Mouse (Mus musculus) gastrocnemius, postnatal 10 days (tissue): Measurements from ENCODE around the gene Mnt. TPM values are rescaled to one million over a fixed set of nuclear protein-coding genes. Genes with fewer than 3 reads are reported as not detected.
A peak's percentile ranks its signal among the peaks of the same experiment; 100 is the strongest.

Source experiments
- DNase-seq: peaks from one replicate; pipeline ENCODE4 v3.0.0; 2021; ENCODE audit warnings: mixed read lengths
- total RNA-seq, 2 experiments: library from RNA; stranded (reverse); gene quantifications; 2 replicates each; pipeline ENCODE4 v1.2.3; 2021

The Mnt gene
- total RNA-seq, 2 experiments from 2014 or later = 7.6 to 9.8 TPM

DNA sequence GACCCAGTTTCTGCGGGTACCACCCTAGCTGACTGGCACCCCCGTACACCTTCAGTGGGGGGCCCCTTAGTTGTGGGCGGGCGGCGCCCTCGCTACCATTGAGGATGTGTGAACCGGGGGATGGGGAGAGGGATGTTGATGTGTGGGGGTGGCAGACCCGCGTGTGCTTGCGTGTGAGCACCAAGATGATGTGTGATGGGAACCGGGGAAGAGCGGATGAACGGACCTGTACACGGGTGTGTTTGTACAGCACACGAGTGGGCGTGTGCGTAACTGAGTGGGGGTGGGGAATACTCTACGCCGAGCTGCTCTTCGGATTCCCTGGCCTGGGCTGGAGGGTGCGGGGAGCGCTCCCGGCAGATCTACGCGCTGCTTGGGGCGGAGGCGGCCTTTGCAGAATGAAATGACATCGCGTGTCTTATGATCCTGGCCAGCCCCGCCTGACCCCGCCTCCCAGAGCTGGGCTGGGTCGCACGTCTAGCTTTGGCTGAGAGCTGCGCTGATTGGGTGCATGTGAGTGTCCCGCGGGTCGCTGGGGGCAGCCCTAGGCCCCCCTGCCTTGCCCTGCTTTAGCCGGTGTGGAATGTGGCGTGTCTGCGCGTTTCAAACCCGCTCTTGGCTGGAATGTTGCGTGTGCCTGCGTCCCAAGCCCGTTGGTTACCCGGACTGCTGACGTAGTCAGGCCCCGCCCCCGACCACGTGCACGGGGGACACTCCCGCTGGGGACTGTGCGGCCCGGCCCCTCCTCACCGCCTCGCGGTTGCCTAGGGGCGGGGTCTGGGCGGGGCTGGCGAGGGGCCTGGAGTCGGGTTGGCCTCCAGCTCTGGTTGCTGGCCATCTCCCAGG lies 1.1 kb downstream of the Mnt start:
- DNase-seq = peak; percentile 100

DNA sequence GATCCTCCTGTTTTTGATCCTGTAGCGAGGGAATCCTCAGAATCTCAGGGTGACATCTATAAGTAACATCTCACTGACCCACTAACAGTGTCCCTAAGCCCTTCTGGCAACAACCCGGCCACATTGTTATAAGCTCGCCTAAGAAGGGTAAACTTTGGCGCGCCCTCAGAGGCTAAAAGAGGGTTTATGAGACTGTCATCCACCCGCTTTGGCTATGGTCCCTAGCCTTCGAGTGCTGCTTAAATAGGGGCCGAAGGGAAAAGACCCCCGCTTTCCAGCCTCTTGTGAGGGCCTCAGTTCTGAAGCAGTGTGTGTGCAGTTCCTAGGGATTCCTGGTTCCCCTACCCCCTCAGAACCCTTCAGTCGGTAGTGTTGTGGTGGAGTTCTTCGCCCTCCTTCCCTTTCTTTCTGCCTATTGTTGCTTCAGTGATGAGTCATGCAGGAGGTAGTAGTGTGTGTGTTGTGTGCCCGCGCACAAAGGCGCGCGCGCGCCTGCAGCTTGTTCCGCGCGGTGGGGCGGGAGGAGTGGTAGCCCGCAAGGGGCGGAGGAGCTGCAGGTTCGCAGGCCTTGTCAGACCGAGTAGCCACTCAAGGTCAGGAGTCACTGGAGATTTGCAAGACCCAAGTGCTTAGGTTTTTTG lies 1.9 kb downstream of the Mnt start:
- peak; percentile 58 for DNase-seq

DNA sequence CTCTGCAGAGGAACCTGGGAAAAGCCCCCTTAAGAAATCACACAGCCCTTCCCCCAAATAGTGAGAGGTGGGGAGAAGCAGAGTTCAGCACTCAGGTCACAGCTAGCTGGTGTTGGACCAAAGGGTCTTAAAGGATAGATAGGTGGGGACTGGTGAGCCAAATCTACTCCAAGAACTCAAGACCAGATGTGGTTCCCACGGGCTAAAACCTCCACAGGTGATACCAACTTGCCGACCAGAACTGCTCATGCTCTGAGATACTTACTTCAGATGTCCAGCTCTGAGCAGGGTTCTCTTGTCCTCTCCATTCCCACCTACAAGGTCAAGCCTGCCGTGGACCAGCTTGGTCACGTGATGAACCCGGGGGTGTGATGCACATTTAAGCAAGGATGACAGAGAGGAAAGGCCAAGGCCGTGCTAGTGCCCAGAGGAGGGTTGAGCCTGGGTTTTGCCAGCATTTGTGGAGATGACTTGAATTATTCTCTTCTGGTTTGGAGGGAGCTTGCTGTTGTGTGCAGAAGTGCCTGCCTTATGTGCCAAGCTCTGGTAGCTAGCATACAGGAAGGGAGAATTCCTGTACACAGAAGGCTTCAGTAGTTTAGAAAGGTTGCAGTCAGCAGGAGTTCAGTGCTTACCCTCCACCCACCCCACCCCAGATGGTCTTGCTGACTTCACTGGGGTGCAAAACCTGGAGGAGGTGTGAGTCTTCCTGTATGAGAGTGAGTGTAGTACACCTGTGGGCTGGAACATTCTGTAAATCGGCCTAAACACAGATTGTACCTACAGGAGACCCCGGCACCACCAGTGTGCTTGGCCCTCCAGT lies 3.0 kb downstream of the Mnt start:
- DNase-seq = no peak

DNA sequence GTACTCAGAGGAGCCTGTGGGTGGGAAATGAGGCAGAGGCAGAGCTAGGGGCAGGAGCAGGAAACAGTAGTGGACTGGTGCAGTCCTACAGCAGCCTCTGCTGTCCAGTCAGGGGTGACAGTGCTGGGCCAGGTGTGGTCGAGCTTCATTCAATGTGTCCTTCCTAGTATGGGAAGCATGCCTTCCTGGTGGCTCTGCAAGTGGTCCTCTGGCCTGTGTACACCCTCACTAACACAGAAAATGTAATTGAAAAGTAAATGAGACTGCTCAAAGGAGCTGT lies 3.6 kb downstream of the Mnt start:
- DNase-seq = no peak

DNA sequence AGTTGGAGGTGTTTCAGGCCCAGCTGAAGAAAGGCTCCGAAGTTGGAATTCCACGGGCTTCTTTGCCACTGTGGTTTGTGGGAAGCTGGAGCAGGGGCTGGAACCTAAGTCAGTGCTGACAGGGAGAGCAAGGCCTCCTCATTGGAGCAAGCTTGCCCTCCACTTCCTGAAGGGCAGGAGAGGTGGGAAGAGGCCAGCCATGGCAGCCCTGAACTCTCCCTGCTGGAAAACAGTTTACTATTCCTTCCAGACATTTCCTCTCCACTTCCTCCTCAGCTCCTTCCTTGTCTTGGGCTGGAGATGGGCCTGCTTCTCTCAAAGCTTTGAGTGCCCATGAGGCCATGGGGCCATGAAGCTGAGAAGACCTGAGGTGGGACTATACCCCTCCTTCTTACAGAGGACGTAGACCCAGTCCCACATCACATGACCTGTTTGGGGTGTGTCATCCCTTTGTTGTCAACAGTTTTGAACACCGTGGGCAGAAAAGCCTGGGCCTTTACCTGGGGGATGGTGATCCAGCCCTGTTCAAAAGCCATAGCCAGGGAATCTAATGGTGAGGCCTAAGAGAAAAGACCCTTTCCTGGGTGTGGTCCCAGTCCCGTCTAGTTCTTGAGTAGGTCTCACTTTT lies 4.0 kb downstream of the Mnt start:
- no peak for DNase-seq

DNA sequence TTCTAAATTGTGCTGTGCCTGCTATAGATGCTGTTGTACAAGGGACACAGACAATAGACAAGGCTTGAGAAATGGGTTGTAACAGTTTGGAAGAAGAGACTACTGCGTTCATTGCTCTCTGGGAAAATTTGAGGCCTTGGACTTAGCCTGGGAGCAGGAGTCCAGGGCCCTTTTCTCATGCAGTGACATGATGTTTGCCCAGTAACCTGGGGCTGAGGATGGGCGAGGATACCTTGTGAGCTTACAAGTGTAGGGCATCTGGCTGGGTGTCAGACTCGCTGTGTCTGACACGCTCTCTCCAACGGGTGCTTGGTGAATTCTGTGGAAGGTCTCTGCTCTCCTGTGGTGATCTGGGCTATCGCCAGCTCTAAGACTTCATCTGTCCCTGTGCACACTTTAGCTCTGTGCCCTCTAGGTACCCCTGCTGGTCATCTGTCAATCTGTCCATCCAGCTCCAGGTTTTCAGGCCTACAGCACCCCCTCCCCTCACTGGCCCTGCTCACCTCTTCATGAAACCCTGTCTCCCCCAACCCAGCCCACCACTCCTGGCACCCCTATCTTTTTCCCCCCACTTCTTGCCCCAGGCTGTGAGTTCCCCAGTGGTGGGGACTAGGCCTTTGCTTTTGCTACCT lies 5.0 kb downstream of the Mnt start:
- no peak for DNase-seq

DNA sequence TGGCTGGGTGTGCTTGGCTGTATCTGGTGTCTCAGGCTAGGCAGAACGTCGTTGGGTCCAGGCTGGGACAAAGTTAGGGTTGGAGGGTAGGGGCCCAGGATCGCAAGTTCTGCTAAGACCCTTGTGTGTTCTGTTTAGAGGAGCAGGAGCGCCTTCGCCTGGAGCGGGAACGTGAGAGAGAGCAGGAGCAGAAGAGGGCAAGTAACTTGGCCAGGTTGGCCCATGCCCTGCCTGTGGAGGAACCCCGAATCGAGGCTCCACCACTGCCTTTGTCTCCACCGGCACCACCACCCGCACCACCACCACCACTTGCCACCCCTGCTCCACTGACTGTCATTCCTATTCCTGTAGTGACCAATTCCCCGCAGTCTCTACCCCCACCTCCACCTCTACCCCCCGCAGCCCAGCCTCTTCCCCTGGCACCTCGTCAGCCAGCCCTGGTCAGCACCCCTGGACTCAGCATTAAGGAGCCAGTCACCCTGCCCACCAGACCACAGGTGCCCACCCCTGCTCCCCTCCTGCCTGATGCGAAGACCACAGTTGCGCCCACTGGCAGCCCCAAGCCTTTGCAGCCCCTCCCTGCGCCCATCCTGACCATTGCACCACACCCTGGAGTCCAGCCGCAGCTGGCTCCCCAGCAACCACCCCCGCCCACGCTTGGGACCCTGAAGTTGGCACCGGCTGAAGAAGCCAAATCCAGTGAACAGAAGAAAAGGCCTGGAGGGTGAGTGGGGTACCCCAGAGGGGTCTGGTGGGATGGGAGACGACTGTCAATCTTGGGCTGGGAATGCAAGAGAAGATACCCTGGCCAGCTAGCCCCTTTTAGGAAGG lies 5.7 kb downstream of the Mnt start:
- no peak for DNase-seq

DNA sequence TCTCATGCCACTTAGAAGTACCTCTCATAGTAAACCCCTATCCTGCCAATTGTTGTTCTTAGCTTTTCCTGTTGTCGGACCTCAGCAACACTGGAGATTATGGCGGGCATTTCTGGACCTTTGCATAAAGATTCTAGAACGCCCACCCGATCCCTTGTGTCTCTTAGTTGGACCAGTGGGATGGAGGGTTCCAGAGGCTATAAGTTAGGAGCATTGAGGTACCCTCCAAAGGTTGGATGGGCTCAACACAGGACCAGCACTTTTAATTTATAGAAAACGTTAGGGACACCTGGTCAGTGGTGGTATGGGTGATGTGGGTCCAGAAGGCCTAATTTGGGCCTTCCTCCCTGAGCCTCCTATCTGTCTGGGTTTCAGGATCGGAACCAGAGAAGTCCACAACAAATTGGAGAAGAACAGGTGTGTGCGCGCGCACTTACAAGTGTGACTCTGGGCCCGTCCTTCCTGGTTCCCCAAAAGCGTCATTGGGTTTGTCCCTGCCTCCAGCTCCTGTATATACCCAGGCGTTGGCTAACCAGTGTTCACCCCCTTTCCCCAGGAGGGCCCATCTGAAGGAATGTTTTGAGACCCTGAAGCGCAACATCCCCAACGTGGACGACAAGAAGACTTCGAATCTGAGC lies 6.5 kb downstream of the Mnt start:
- DNase-seq = no peak

DNA sequence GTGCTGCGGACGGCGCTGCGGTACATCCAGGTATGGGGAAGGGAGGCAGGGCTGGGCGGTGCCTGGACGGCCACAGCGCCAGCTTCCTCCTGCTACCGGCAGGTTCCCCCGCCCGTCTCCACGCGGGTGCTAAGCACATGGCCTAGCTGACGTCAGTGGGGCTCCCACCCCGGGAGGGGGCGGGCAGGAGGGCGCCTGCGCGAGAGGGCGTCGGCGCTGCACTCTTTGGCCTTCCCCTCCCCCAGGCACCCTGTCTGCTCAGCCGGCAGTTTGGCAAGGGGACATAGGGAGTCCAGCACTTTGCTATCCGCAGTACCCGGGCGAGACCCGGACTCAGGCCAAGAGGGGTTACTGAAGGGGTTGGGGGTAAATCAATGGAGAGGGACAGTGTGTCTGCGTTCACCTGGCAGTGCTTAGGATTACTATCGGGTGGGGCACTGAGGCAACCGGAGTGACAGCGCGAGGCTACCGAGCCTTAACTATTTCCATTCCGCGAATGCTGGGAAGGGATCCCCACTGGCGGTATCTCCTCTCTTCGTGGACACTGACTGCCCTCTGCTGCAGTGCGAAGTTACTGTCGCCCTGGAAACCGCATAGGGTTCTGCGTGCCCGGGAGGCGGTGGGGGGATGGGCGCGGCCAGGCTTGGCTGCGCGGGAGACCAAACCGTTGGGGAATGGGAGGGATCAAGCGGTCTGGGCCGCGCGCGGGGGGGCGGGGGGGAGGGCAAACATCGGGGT lies 7.1 kb downstream of the Mnt start:
- DNase-seq = peak; percentile 92

DNA sequence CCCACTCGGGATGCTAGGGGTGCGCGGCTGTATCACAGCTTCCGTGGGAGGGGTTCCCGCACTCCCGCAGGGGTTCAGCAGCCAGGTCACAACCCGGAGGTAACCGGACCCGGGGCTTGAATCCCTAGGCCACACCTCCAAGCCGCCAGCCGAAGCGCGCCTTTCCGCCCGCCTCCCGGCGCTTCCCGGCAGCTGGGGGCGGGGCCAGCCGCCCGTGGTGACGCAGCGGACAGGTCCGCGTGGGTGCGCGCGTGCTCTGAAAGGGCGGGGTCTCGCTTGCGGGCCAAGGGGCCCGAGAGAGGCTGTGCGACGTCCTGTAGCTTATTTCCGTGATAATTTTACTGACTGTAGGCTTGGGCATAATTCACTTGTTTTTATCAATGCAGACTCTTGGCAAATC lies 7.7 kb downstream of the Mnt start:
- DNase-seq = peak; percentile 94

DNA sequence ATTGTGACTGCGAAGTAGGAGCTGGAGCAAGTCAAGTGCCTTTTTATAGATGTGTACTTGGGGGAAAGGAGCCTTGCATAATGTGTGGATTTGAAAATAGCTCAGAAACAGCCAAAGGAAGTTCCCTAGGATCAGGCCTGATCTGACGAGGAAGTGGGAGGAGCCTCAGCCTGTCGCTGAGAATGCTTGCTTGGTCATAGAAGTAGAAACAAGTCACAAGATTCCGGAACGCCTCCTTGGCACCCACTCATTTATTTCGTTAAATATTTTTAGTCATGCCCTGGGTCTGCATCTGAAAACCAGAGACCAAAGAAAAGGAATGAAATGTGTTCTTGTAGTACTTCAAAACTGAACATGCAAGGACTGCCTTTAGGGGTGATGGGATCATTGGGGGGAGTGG lies 8.3 kb downstream of the Mnt start:
- no peak for DNase-seq

DNA sequence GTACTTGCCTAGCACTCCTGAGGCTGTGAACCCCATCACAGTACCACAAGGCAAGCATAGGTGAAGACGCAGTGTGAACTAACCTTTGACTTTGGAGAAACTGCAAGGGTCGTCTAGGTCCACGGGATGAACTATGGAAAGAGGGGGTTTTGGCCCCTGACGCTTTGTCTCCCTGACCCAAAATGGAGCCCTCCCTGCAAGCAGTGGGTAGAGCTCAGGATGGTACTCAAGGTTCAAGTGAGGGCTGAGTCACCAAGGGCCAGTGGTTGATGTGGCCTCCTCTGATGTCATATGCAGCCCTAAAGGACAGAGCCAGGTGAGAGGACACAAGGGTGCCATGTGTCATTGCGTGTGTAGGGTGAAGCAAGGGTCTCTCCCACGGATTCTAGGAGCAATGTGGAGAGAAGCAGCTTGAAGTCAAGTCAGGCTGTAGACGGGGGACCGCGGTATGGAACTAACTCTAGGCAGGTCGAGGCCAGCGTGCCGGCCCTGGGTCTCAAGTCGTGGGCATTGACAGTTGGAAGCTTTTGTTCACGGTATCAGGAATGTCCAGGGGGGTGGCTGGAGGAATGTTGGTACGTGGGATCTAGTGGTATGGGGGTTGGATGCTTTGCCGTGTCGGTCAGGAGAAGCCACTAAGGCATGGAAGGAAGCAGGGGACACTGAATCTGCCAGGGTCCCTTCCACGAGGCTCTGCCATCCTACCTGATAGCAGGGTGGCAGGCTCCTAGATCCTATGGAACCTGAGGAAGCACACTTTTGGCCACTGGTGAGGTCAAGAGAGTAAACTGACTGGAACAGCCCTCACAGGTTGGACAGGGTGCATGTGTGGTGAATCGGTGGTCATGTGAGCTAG lies 9.4 kb downstream of the Mnt start:
- DNase-seq = no peak

DNA sequence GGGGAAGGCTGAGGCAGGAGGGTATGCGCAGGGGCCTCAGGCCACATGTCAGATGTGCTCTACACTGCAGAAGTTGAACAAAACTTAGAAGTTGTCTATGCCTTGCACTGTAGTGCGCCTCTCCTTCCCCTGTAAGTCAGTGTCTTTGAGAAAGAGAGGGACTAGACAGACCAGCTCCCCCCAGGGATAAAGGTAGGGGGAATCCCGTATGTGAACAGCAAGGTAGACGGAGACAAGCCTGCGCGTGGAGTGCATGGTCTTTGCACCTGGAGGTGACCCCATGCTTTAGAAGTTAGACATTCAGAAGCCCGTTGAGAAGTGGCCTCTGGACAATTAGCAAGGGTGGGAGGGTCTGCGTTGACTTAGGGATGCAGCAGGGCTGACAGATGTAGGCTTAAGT lies 10.0 kb downstream of the Mnt start:
- no peak for DNase-seq

DNA sequence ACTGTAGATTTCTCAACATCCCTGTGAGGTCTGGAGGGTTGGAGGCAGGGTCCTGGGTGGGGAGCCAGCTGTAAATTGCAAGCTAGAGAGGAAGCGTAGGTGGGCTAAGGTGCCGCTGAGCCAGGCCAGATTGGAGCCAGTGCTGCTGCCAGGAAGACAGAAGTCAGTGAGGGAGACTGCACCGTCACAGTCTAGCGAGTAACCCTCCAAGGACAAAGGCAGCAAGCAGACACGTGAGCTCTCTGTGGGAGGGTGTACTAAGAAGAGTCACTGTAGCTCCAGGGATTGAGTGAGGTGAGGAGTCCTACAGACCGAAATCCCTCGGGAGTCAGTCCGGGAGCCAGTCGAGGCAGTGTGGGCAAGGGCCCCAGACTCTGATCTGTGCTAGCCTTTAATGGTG lies 10.6 kb downstream of the Mnt start:
- DNase-seq = no peak

DNA sequence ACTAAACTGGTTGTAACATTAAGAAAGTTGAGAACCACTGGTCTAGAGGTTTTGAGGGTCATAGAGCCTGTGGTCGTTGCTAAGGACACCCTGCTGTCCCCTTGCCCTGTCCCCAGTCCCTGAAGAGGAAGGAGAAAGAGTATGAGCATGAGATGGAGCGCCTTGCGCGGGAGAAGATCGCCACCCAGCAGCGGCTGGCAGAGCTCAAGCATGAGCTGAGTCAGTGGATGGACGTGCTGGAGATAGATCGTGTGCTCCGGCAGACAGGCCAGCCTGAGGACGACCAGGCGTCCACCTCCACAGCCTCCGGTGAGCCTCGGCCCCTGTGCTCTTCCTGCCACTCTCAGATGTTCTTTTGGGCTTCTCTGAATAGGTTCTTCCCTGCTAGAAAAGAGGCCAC lies 11.3 kb downstream of the Mnt start:
- no peak for DNase-seq

DNA sequence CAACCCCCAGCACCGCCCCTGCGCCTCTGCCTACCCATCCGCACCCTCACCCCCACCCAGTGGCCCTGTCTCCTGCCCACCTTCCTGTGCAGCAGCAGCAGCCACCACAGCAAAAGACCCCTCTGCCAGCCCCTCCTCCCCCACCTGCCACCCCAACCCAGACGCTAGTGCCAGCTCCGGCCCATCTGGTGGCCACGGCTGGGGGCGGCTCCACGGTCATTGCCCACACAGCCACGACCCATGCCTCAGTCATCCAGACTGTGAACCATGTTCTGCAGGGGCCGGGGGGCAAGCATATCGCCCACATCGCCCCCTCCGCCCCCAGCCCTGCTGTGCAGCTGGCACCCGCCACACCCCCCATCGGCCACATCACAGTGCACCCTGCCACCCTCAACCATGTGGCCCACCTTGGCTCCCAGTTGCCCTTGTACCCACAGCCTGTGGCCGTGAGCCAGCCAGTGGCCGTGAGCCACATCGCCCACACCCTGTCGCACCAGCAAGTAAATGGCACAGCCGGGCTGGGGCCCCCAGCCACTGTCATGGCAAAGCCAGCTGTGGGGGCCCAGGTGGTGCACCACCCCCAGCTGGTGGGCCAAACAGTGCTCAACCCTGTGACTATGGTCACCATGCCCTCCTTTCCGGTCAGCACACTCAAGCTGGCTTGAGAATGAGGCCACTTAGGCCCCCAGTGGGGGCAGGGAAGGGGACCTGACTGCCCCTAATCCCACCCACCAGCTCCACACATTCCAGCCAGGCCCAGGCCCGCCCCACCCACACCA lies 12.1 kb downstream of the Mnt start:
- DNase-seq = no peak

DNA sequence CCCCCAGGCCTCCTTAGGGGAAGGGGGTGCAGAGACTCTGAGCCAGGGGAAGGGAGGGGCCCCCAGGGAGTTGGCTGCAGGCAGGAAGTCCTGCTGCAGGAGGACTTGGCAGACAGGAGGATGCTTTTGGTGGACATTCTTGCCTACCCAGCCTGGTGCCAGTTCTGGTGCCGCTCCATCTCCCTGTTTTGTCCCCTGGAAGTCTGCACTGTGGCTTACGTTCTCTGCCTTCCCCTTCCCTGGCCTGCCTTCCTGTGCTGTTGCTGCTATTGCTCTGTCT lies 12.7 kb downstream of the Mnt start:
- DNase-seq = no peak

DNA sequence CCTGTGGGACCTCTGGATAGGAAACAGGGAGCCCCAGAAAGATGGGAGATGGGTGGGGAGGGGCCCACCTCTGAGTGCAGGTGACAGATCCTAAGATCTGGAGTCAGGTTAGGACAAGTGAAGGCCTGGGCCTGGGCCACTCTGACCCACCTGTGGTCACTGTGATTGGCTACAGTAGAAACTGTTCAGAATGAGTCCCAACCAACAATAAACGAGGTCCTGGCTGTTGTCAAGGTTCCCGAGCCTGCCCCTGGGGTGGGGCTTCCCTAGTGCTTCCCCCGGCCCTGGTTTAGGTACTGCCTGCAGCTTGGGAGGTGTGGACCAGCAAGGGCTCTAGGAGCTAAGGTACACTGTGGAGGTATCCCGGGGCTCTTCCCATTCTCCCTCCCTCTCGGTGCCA lies 13.0 kb downstream of the Mnt start:
- no peak for DNase-seq

DNA sequence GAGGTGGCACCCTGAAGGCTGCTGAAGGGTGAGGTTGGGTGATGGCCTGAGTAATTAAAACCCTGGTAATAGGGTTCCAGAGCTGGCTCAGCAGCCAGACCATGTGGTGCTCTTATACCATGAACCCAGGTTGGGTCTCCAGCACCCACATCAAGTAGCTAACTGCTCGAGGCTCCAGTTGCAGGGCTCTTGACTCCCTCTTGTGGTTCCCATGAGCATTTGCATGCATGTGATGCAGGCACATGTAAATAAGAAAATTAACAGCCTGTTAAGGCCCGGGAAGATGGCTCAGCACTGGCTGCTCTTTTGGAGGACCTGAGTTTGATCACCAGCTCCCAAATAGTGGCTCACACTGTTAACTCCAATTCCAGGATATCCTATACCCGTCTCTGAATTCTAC lies 15.1 kb downstream of the Mnt start:
- no peak for DNase-seq
